Comparison of ENCODE assay signal across 8 mouse cellular contexts in the genomic region with DNA sequence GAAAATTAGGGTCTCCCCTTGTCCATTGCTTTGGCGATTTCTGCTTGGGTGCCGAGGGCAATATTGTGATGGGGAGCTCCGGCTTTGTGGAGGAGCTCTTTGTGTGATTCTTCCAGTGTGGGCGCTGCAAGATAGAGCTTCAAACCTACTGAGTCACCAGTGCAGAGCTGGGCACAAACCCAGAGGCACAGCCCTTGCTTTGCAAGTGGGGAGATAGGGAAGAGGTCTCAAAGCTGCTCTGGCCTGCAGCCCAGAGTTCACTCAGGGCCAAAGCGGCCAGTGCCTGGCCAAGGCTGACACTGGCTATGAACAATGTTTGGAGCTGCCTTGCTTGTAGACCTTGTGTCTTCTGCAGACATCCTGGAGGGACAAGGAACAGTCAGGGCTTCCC. TPM values are rescaled to one million over a fixed set of nuclear protein-coding genes. Genes with fewer than 3 reads are reported as not detected.
DNase-seq lines count a peak whose midpoint lies in the region; ATAC-seq lines count a peak whose summit lies in the region.

No protein-coding gene starts in this region.

- ATAC-seq in cerebellum, adult (ENCODE audit: insufficient number of reproducible peaks, low FRiP score, low TSS enrichment), result peak; percentile 94
- ATAC-seq in activated CD4-positive, CD25-positive, alpha-beta regulatory T cell, adult 4 months, result no peak
- no peak for ATAC-seq in hindbrain, embryonic 11.5 days (ENCODE audit: low FRiP score)

- no peaks in the 10 kb centered on the region for H3K4me1 ChIP-seq in hindbrain, embryonic 11.5 days (replicated peaks; ENCODE audit: control insufficient read depth, insufficient read depth, low read length)

- 86% methylated on average over 5 of the region's 5 CpGs for WGBS in hindbrain, embryonic 11.5 days

- no peak overlapping the region for H3K4me3 ChIP-seq in hindbrain, embryonic 11.5 days (ENCODE audit: low read depth, low read length)

- H3K9me3 ChIP-seq in hindbrain, embryonic 11.5 days (ENCODE audit: control insufficient read depth, low read length), result no peaks in the 10 kb centered on the region

- no peak overlapping the region for H3K9ac ChIP-seq in hindbrain, embryonic 11.5 days (ENCODE audit: low read depth, low read length)

- no peaks in the 10 kb centered on the region for H3K36me3 ChIP-seq in hindbrain, embryonic 11.5 days (ENCODE audit: control insufficient read depth, insufficient read depth, low read length)

- no peaks in the 10 kb centered on the region for H3K27me3 ChIP-seq in hindbrain, embryonic 11.5 days (ENCODE audit: control insufficient read depth, insufficient read depth, low read length)

- no peak overlapping the region for H3K27ac ChIP-seq in hindbrain, embryonic 11.5 days (ENCODE audit: low read depth, low read length)

- H3K4me2 ChIP-seq in hindbrain, embryonic 11.5 days (replicated peaks; ENCODE audit: low read depth, low read length), result no peak overlapping the region

- DNase-seq in adrenal gland, adult (ENCODE audit: inconsistent age in 2 of 2, low spot score in 1 of 2), result peak; percentile 91 to 94
- DNase-seq in gastrocnemius, adult 8-10 months (ENCODE audit: low spot score in 2 of 2), result peak; percentile 77 to 80
- peak; percentile 8 to 21 for DNase-seq in layer of hippocampus, postnatal 25 days (ENCODE audit: extremely low spot score in 1 of 2, low spot score in 1 of 2)
- peak; percentile 28 for DNase-seq in ovary, postnatal 10 days (ENCODE audit: low spot score)
- DNase-seq in spleen, adult 12 weeks (ENCODE audit: low spot score), result no peak
- no peak for DNase-seq in hindbrain, embryonic 11.5 days (ENCODE audit: low spot score)

RNA-seq across cellular contexts. Expression of gene Cd34, which starts 52.9 kb away (rescaled TPM):
- 10 to 100 TPM; 25.2 to 34.4 (median 30.6) TPM for total RNA-seq in gastrocnemius, adult 8-10 months (2022)
- 10 to 100 TPM; 29.8 to 35.4 TPM for total RNA-seq in layer of hippocampus, postnatal 25 days (2021)
- polyA plus RNA-seq in activated CD4-positive, CD25-positive, alpha-beta regulatory T cell, adult 4 months (2017; shearing (Covaris generic)), result under 1 TPM; 0.26 to 0.48 TPM
- 55.3 and 58.3 TPM in 2 replicates for polyA plus RNA-seq in hindbrain, embryonic 11.5 days (2014; fragmentation: Nextera tagmentation; extraction: Ambion mirVana)

Comparison
In these comparisons a context has a peak if more than half of its experiments do, and no peak if none do; other contexts are left out.
1. DNase-seq: peak in adrenal gland, adult (2 of 2), gastrocnemius, adult 8-10 months (2 of 2), layer of hippocampus, postnatal 25 days (2 of 2) and ovary, postnatal 10 days (single experiment); none in spleen, adult 12 weeks (single experiment) and hindbrain, embryonic 11.5 days (single experiment).